Mouse (Mus musculus) naive thymus-derived CD4-positive, alpha-beta T cell, adult 2 months (primary cell): ENCODE measurements around the gene Nus1.

Experiments used
- DNase-seq: peaks from one replicate; pipeline ENCODE4 v3.0.0-alpha.2; 2011; ENCODE audit warnings: low read depth

Nus1 gene

GRCm38 (mm10) chr10:52417299-52417997, at the start of gene Nus1:
Nus1 (plus strand) TSS chr10:52417547.
- DNase-seq = peak; percentile 98

- no peak for DNase-seq
These were observed 49.0 kb upstream of the Nus1 start for GRCm38 (mm10) chr10:52368376-52368775.

- no peak for DNase-seq
These were observed 43.5 kb upstream of the Nus1 start for GRCm38 (mm10) chr10:52373834-52374233.

- DNase-seq = no peak
These were observed 42.7 kb upstream of the Nus1 start for GRCm38 (mm10) chr10:52374651-52375050.

GRCm38 (mm10) chr10:52376422-52376821, 40.9 kb upstream of the Nus1 start:
- no peak for DNase-seq

- DNase-seq = no peak
These were observed 39.5 kb upstream of the Nus1 start for GRCm38 (mm10) chr10:52377813-52378212.

GRCm38 (mm10) chr10:52381321-52381801, 36.0 kb upstream of the Nus1 start:
- DNase-seq = peak; percentile 49

GRCm38 (mm10) chr10:52381845-52382591, 35.3 kb upstream of the Nus1 start, which contains the start of gene Gopc:
Gopc (minus strand) TSS chr10:52382124.
- peak; percentile 98 for DNase-seq

GRCm38 (mm10) chr10:52383022-52383421, 34.3 kb upstream of the Nus1 start:
- no peak for DNase-seq

- DNase-seq = no peak
These were observed 33.8 kb upstream of the Nus1 start for GRCm38 (mm10) chr10:52383522-52383921.

- DNase-seq = peak; percentile 69
These were observed 32.3 kb upstream of the Nus1 start for GRCm38 (mm10) chr10:52384823-52385610.

GRCm38 (mm10) chr10:52387192-52387591, 30.2 kb upstream of the Nus1 start:
- DNase-seq = no peak

GRCm38 (mm10) chr10:52388922-52389430, 28.4 kb upstream of the Nus1 start, which contains the start of gene Nepn:
Nepn (plus strand) TSS chr10:52388972.
- DNase-seq = no peak

GRCm38 (mm10) chr10:52389438-52389837, 27.9 kb upstream of the Nus1 start:
- no peak for DNase-seq

- DNase-seq = no peak
These were observed 26.1 kb upstream of the Nus1 start for GRCm38 (mm10) chr10:52391208-52391607.

GRCm38 (mm10) chr10:52396647-52397046, 20.7 kb upstream of the Nus1 start:
- no peak for DNase-seq

GRCm38 (mm10) chr10:52398715-52399114, 18.6 kb upstream of the Nus1 start:
- no peak for DNase-seq

GRCm38 (mm10) chr10:52399722-52400121, 17.6 kb upstream of the Nus1 start:
- no peak for DNase-seq

- DNase-seq = no peak
These were observed 12.2 kb upstream of the Nus1 start for GRCm38 (mm10) chr10:52405160-52405559.

GRCm38 (mm10) chr10:52407526-52407925, 9.8 kb upstream of the Nus1 start:
- DNase-seq = no peak

- DNase-seq = no peak
These were observed 2.3 kb upstream of the Nus1 start for GRCm38 (mm10) chr10:52415020-52415419.

- DNase-seq = peak; percentile 8
These were observed 889 bp upstream of the Nus1 start for GRCm38 (mm10) chr10:52416458-52416857.
